Mouse (Mus musculus) naive thymus-derived CD4-positive, alpha-beta T cell, adult 2 months (primary cell): ENCODE measurements around the gene Camk1g.
A peak's percentile ranks its signal among the peaks of the same experiment; 100 is the strongest.

Source experiments
- DNase-seq: peaks from one replicate; pipeline ENCODE4 v3.0.0-alpha.2; 2011; ENCODE audit warnings: low read depth

Gene Camk1g

GRCm38 (mm10) chr1:193332671-193333070 is 37.4 kb downstream of the Camk1g start:
- DNase-seq, result no peak

DNA sequence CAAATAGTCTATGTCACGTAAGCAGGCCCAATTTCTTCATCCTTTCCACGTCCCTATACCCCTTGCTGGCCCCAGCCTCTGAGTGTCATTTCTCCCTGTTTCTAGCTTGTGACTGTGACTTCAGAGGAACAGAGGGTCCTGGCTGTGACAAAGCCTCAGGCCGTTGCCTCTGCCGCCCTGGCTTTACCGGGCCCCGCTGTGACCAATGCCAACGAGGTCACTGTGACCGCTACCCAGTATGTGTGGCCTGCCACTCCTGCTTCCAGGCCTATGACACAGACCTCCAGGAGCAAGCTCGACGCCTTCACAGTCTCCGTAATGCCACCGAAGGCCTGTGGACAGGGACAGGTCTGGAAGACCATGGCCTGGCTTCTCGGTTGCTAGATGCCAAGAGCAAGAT is 38.1 kb downstream of the Camk1g start:
- no peak for DNase-seq

GRCm38 (mm10) chr1:193330626-193331025 is 39.5 kb downstream of the Camk1g start:
- DNase-seq, result no peak

DNA sequence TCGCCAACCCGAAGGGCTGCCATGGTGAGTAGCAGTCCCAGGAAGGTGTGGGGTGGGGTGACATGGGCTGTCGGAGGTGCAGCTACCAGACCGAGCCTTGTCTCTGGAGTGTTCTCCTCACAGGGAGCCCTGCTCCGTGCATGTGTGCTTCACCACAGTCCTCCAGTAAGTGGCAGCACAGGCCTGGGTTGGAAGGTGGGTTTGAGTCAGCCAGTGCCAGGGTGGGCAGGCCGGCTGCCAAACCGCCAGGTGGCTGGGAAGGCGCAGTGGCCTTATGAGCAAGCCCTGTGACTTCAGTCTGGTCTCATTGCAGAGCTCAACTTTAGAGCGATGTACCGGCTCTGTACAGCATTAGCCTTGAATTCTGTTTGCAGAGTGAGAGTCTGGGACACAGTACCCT is 39.9 kb downstream of the Camk1g start:
- peak; percentile 83 for DNase-seq

DNA sequence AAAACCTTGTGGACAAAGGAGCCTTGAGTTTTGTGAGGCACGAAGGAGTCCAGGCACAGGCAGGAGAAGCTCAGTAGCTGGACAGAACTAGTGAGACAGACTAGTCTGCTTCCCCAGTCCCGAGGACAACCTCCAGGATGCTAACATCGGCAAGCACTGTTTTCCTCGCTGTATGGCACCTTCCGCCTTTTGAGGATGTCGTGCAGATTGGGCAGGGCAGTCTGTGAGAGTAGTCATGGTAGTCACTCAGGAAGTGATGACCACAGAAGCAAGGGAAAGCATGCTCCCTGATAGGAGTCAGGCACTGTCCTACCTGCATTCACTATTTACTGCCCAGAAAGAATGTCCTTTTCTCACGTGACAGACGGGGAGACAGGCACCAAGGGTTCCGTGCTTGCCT is 40.5 kb downstream of the Camk1g start:
- no peak for DNase-seq

DNA sequence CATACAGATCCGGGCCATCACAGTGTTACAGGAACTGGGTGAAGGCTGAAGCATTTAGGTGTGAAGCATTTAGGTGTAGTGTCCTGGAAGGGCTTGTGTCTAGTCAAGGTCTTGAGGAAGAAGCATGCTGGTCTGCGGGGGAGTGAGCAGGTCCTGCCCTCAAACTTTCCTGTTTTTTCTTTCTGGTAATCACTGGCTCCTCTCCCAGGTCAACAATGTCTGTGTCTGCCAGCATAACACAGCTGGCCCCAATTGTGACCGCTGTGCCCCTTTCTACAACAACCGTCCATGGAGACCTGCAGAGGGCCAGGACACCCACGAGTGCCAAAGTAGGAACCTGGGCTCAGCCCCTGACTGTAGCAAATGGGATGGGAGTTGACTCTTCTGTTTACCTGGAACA is 42.4 kb downstream of the Camk1g start:
- DNase-seq, result no peak

DNA sequence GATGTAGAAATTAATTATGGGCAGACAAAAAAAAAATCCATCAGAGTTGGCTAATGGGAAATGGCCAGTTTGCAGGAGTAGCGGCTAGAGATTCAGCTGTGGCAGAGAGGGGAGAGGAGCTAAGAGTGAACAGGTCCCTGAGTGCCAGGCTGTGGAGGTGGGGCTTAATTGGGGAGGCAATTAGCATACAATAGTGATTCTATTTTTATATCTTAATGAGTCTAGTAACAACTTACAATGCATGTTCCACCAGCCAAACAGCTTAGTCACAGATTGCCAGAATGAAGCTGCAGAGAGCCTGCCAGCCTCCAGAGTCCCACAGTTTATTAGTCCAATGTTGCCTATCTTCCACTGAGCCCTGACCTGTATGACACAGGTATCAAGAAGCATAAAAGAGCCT is 42.9 kb downstream of the Camk1g start:
- no peak for DNase-seq

DNA sequence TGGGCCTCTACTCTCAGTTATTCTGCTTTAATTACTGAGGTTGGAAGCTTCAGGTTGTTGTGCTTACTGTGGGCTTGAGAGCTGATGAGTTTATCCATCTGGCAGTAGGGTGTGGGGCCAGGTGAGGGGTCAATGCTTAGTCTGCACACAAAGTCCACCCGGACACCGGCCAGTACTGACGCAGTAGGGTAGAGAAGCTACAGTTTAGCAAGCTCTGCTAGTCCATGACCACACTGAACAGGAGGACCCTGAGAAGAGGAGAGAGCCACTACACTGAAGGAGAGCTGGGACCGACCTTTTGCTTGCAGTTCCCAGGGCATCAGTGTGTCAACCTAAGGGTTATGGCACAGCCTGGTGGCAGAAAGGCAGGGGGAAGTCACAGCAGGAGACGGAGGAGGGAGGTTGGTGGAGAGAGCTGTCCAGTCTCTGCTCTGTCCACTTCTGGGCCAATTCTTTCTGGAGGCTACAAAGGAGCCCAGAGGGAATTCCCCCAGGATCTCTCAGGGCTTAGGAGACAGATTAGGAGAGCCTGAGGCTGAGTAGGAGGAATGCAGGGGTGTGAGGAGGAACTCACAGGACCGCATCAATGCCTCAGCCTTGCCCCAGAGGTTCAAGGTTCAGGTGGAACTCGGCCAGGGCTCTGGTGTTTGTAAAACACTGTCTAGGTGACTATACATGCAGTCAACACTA is 43.5 kb downstream of the Camk1g start:
- DNase-seq, result no peak

DNA sequence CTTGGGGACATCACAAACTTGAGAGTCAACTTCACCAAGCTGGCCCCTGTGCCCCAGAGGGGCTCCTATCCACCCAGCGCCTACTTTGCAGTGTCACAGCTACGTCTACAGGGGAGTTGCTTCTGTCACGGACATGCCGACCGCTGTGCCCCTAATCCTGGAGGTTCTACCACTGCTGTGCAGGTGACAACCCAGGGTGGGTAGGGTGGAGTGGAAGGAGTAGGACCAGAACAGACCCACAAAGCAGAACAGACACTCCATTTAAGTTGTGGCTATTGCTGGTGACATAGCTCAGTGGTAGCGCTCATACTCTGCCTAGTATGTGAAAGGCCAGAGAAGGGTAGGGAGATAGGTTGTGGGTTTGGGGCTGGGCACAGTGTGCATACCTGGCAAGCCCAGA is 44.2 kb downstream of the Camk1g start:
- no peak for DNase-seq

DNA sequence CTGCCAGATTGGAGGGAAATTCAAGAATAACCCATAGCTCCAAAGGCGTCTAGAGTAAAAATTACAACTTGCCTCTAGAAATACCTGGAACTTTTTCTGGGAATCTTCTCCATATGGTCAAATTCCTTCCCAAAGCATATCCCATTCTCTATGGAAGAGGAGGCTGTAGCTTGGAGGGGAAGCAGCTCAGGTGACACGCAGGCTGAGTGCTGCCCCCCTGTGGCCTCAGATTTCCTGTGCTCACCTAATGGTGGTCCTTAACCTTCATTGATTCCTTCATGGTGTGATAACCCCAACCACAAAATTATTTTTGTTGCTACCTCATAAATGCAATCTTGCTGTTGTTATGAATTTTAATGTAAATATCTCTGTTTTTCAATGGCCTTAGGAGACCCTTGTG is 45.9 kb downstream of the Camk1g start:
- DNase-seq, result peak; percentile 71

- DNase-seq, result no peak
Observed at GRCm38 (mm10) chr1:193323686-193324085, 46.4 kb downstream of the Camk1g start.

GRCm38 (mm10) chr1:193320398-193320797 is 49.7 kb downstream of the Camk1g start:
- no peak for DNase-seq

DNA sequence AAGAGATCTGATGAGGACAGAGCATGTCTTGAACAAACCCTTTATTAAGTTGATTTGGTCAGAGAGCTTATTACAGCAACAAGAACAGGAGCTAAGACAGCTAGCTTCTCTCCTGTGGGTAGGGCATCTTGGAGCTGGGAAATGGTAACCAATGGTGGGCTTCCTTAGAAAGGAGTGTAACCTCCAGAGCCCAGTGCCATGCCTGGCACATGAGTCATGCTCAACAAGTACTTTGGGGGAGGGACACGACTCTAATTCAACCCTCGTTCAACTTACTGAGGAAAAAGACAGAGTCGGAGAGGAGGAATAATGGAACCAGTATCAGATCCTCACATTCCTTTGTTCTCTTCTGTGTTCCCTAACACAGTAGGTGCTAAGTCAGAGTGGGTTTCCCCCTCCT is 50.4 kb downstream of the Camk1g start:
- no peak for DNase-seq

GRCm38 (mm10) chr1:193317159-193317559 is 52.9 kb downstream of the Camk1g start:
- DNase-seq, result no peak

- no peak for DNase-seq
Observed at GRCm38 (mm10) chr1:193316358-193316750, 53.7 kb downstream of the Camk1g start.

- no peak for DNase-seq
Observed at GRCm38 (mm10) chr1:193315705-193316357, 54.3 kb downstream of the Camk1g start.

GRCm38 (mm10) chr1:193311596-193311995 is 58.5 kb downstream of the Camk1g start:
- no peak for DNase-seq

DNA sequence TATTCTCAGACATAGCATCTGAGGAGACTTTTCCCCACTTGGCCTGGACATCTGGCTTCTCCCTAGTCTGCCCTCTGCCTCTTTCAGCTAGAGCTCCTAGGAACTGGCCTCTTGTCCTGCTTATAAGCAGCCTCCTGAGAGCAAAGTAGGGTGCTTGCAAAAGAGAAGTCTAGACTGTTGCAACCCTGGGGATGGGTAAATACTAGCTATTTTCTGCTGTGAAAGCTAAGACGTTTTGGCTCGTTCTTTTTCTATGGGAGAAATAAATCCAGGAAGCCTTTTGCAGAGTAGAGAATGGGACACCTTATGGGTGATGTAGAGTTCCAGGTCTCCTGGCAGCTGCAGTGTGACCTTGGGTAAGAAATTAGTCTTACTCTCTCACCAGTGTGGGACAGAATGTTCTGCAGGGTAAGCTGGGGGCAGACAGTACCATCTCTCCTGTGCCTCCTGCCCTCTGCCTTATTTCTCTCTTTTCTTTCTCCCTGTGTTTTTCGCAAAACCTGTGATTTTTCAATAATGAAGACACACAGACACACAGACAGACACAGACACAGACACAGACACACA is 59.5 kb downstream of the Camk1g start:
- DNase-seq, result no peak

- DNase-seq, result no peak
Observed at GRCm38 (mm10) chr1:193309785-193310518, 60.1 kb downstream of the Camk1g start.

- DNase-seq, result no peak
Observed at GRCm38 (mm10) chr1:193306832-193307231, 63.3 kb downstream of the Camk1g start.

GRCm38 (mm10) chr1:193305386-193305785 is 64.7 kb downstream of the Camk1g start:
- no peak for DNase-seq

DNA sequence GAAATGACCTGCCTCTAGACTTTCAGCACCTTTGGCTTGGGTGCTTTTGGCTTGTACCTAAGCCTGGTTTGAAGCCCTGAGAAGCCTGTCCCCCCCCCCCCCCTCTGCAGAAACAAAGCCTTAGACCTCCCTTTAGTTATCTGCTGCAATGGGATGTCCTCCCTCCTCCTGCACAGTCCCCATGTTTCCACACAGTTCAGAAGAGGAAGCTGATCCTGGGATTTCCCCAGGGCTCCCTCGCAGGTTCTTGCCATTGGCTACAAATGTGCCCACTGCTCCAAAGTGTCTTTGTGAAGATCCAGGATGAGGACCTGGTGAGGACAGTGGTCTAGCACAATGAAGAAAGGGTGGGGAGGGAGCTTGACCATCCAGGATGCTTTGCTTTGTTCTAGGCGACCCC is 67.0 kb downstream of the Camk1g start:
- DNase-seq, result no peak

DNA sequence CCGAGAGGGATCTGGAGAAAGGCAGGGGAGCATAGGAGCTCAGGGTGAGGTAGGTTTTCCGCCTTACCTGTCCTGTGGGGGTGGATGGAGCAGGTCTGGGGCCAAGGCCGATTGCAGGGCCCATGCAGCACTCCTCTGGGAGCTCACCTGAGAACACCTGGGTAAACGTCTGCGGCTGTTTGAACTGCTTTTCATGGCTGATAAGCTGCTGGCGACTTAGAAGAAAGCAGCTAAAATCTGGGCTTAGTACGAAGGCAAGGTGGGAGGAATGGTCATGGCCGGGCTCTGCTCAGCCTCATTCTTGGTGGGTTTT is 68.0 kb downstream of the Camk1g start:
- DNase-seq, result no peak
